Mouse (Mus musculus): ENCODE results near the gene Slc12a9. TPM values are rescaled to one million over a fixed set of nuclear protein-coding genes. Genes with fewer than 3 reads are reported as not detected.

The Slc12a9 gene
- total RNA-seq, 2 experiments from 2014 or later: 20.3 to 23.9 TPM

DNA sequence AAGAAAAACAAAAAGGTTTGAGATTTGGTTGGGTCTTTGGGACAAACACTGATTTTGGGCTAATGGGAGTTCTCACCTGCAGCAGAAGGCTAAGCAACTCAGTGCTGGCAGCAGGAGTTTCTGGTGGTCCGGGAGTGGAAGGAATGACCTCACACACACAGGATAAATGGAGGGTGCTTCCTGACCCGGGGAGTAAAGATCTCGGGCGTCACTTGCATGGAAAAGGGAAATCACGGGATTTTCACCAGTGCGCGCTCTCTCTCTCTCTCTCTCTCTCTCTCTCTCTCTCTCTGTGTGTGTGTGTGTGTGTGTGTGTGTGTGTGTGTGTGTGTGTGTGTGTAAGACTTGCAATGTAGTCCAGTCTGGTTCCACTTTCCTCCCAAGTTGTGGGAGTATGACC is 14.5 kb upstream of the Slc12a9 start:
- no peak for DNase-seq (ENCODE audit: low spot score in 2 of 2)

DNA sequence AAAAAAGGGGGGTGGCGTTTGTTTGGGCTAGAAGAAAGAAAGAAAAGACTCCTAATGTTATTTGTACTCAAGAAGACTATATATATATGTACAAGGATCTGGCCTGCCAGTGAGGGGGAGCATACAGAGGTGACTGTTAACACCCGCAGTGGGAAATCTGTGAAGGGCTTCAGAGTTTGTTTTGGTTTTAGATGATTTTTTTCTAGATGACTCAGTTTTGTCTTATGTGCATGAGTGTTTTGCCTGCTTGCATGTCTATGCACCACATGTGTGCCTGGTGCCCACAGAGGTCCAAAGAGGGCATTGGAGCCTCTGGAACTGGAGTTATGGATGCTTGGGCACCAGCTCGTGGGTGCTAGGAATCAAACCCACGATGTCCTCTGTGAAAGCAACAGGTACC is 13.6 kb upstream of the Slc12a9 start:
- no peak for DNase-seq (ENCODE audit: low spot score in 2 of 2)

DNA sequence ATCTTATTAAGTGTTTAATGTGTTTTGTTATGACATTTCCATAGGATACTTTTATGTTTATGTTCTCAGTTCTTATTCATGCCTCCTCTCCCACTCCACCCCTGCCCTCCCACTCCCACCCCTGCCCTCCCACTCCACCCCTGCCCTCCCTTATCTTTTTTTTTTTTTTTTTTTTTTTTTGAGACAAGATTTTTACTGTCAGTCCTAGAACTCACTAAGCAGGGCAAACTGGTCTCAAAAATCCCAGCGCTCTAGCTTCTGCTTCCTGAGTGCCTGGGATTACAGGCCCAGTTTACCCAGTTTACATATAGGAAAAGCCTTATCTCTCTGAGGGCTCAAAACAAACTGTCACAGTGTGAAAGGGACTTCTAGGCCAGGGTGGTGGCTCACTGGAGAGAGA is 13.0 kb upstream of the Slc12a9 start:
- no peak for DNase-seq (ENCODE audit: low spot score in 2 of 2)

DNA sequence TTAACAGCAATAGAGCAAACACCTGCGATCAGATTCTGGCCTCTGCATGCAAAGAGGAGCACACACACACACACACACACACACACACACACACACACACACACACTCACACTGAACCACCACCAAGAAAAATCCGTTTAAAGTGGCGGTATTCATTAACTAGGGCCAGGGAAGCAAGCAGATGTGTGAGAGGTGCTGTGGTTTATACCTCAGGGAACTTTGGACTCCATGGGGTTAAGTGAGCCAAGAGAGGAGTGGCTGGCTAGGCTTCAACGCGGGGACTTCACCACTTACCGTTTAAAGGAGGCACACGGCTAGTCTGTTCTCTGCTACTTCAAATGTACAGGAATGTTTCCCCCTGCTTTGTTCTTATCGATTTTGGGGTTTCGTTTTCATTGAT is 12.4 kb upstream of the Slc12a9 start:
- DNase-seq (ENCODE audit: low spot score in 2 of 2): no peak

DNA sequence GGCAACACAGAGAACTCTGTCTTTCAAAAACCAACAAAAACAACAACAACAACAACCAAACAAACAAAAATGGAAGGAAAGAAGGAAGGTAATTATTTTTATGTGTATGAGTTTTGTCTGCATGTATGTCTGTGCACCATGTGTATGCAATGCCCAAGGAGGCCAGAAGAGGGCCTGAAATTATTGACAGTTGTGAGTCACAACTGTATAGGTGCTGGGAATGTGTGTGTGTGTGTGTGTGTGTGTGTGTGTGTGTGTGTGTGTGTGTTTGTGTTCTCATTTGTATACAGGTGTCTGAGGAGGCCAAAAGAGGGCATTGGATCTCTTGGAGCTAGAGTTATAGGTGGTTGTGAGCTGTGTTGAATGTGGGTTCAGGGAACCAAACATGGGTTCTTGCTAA is 10.5 kb upstream of the Slc12a9 start:
- DNase-seq (ENCODE audit: low spot score in 2 of 2): no peak

DNA sequence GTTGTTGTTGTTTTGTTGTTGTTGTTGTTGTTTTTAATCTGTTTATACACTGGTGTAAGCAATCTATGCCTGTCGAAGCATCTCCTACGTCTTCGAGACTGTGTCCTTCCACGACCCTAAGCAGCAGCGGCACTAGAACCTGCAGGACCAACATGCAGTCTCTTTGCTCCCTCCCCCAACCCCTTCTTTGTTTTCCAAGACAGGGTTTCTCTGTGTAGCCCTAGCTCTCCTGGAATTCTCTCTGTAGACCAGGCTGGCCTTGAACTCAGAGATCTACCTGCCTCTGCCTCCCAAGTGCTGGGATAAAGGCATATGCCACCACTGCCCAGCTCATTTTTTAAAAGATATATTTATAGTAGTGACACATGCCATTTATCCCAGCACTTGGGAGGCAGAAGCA is 10.0 kb upstream of the Slc12a9 start:
- no peak for DNase-seq (ENCODE audit: low spot score in 2 of 2)

DNA sequence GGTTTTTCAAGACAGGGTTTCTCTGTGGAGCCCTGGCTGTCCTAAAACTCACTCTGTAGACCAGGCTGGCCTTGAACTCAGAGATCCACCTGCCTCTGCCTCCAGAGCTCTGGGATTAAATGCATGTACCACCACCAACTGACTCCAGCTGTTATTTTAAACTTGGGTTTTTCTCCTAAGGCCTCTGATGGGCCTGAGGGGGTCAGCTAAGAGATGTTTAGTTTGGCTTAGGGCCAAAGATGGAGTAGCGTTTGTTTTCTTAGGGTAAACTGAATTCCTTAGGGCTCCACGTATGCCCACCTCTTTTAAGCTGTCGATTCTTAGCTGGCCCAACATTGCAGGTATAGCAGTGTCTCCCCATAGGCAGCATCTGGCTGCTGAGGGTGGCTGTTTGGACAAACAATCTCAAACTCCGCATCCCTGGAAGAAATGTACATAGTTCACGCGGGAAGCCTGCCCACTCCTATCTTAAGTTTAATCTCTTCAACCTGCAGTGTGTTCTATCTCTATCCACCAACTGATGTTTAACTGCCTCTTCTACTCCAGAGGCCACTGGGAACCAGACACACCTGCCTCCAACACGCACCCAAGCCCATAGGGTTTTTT is 9.1 kb upstream of the Slc12a9 start:
- DNase-seq (ENCODE audit: low spot score in 2 of 2): no peak

DNA sequence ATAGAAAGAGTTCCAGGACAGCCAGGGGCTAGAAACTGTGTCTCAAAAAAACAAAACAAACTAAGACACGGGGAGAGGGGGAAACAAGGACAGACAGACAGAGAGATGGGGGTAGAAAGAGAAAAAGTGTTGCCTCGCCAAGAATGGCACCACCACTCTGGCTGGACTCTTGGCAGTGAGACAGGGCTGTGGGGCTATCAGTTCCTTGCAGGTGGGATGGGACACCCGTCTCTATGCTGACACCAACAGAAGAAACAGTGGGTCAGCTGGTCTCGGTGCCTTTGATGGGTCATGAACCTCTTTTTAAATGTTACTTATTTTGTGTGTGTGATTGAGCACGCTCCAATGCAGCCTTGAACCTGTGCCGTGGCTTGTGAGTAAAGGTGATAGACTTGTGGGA is 6.8 kb upstream of the Slc12a9 start:
- no peak for DNase-seq (ENCODE audit: low spot score in 2 of 2)

DNA sequence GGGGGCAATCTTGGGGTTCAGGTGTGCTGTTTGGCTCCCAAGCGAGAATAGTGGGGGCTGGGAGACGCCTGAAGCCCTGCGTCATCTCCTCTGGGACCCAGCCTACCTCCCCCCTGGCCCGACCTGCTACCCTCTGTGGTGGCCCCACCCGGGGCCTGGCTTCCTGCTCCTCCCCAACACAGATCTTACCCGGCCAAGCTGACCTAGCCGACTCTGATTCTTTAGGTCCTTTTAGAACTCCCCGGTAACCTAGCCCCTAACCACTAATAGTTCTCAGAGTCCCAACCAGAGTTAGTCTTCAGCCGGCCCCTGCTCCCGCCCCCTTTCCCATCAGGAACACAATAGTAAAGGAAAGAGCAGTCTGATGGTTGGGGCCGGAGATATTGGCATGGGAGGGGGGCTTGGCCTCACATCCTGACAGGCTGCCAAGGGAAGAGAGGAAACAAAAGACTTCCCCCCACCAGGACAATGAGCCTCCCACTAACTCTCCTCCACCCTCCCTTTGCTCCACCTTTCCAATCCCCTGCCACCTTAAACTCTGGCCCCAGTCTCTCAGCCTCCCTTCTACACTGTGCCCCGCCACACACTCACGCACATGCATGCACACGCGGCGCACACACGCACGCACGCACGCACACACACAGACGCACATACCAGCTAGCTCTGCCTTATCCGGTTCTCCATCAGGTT is 6.0 kb upstream of the Slc12a9 start:
- DNase-seq (ENCODE audit: low spot score in 2 of 2): no peak

DNA sequence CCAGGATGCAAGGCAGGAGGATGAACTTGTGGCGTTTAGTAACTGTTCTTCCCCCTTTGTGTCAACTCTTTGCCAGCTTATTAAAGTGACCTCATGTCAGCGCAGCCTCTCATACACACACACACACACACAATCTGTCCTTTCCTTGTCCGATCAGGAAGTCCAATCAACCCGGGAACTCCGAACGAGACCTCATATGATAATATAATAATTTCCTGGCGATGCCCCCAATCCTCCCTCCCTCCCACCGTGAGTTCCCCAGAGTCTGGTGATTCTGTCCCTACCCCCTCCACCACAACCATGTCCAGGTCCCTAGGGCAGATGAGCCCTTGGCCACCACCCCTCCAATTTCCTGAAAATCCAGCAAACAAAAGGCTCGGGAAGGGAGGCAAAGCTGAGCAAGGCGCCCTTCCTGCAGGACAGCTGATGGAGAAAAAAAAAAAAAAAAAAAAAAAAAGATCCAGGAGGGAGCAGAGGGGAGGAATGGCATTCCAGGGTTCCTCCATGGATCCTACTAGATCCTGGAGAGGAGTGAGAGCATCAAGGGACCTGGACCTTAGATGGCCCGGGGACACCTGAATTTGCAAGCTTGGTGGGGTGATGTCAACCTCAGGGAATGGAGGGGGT is 5.4 kb upstream of the Slc12a9 start:
- DNase-seq (ENCODE audit: low spot score in 2 of 2): no peak

DNA sequence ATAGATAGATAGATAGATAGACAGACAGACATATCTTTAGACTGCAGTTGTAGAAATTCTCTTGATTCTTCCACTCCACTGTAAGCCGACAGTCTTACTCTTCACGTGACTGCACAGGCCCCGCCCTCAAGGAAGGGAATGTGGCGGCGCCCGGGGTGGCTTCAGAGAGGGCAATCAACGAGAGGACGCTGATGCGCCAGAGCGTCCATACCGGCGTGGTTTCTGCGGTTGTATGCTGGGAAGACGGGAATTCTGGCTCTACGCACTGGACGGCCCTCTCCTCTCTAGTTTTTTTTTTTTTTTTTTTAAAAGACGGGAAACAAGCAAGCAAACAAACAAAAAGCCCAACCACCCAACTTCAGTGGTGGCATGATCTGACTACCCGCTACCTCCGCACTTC is 4.9 kb upstream of the Slc12a9 start:
- DNase-seq (ENCODE audit: low spot score in 2 of 2): peak; percentile 92

DNA sequence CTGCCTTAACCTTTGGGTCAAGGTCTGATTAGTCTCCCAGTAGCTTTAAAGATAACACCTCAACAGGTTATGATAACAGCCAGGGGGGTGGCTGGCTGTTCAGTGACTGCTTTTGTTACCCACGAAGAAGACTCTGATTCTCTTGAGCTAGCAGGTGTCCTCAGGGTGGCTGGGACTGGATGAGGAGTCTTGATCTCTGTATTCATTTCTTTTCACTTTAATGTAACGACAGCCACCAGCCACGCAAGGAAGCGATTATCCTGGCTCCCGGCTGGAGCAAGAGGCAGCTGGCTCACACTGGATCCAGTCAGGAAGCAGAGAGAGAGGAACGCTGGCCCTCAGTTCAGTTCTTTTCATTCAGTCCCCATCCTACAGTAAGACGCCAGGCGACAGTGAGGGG is 3.8 kb upstream of the Slc12a9 start:
- no peak for DNase-seq (ENCODE audit: low spot score in 2 of 2)

DNA sequence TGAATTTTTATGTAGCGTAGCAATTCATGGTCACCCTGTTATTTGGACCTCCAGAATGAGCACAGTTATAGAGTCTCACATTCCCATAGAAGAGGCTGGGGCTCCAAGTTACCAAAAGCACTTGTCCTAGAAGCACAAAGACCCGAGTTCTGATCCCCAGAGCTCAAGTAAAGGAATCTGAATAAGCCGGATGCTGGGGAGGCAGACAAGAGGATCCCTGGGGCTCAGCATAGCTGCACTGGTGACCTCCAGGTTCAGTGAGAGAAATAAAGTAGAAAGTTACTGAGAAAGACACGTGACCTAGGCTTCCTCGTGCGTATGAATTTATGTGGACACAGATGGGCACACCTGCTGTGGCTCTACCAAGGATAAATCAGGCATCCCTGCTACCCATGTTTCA is 1.7 kb upstream of the Slc12a9 start:
- DNase-seq (ENCODE audit: low spot score in 2 of 2): no peak

DNA sequence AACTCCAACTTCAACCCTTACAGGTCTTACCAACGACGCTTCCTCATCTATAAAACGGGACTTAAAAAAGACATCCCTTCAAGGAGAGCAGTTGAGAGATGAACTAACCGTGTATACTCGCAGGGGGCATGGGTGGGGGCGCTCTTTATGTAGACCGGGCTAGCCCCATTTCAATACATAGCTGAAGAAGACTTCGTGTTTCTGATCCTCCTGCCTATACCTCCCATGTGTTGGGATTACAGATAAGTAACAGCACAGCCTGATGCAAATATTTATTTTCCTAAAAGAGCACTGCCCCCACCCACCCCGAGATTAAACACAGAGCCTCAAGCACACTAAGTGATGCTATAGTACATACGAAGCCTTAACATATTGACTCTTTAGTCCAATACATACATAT is 920 bp upstream of the Slc12a9 start:
- no peak for DNase-seq (ENCODE audit: low spot score in 2 of 2)

DNA sequence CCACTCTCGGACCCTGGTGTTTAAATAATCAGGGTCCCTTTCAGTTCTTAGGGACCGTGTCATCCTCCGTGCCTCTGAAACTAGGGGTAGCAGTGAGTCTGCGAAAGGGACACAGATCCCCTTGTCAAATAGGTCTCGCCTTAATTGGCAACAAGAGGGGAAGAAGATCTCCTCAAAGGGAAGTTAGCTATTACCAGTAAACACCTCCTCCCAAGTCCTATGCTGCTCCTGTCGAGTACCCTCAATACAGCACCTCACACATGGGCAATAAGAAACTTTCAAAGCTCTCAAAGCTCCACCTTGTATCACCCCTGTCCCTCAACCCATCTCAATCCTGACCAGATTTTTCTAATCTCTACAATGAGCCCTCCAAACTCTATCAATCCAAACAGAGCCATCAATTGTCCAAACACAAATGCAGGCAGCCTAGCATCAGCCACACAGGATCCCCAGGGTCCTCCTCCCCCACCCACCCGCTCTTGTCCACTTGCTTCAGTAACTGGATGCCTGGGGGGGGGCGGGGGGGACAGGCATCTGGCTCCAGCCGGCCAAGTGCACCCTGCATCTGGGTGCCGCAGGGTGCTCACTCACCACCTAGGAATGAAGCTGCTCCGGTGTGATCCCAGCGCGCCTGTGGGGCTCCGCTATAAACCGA is 413 bp downstream of the Slc12a9 start:
- DNase-seq (ENCODE audit: low spot score in 2 of 2): no peak

DNA sequence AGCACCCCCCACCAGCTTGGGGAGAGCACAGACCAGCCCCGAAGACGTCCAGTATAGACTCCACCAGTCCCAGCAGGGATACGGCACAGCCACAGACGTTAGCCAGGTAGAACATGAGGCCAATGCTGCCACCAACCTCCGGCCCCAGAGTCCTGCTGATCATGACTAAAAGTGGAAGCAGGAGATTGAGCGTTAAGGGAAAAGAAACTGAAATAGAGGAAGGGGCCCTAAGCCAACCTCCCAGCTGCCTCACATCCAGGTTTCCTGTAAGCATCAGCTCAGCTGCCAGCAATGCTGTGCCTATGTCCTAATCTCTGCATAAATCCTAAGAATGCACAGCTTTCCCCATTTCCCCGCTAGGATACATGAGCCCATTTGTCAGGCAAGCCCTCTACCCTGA is 2.5 kb downstream of the Slc12a9 start:
- no peak for DNase-seq (ENCODE audit: low spot score in 2 of 2)

DNA sequence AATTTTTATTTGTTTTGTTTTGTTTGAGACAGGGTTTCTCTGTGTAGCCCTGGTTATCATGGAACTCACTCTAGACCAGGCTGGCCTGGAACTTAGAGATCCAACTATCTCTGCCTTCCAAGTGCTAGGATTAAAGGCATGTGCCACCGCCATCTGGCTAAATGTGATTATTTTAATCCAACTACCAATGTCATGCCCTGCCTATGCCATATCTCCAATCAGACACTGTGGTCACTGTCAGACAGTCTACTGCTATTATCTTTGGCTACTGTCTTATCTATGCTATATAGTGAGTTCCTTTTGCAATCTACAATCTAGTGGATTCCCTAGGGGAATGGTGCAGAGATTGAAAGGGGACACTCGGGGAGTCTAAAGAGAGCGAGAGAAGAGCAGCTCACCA is 12.4 kb downstream of the Slc12a9 start:
- DNase-seq (ENCODE audit: low spot score in 2 of 2): no peak

DNA sequence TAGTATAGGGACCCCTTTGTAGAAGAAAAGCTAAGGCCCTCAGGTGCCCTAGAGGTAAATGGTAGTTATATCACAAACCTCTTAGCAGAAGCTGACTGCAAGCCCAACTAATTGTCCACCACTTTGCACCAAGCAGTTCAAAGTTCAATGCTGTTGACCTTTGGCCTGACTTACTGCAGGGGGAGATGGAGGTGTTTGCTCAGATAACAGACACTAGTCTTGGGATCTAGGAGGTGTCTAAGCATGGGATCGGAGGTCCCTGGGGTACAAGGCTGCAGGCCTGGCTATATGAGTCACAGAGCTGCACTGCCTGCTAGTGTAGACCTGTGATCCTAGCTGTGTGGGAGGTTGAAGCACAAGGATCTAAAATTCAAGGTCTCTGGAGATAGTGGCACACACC is 14.8 kb downstream of the Slc12a9 start:
- no peak for DNase-seq (ENCODE audit: low spot score in 2 of 2)

DNA sequence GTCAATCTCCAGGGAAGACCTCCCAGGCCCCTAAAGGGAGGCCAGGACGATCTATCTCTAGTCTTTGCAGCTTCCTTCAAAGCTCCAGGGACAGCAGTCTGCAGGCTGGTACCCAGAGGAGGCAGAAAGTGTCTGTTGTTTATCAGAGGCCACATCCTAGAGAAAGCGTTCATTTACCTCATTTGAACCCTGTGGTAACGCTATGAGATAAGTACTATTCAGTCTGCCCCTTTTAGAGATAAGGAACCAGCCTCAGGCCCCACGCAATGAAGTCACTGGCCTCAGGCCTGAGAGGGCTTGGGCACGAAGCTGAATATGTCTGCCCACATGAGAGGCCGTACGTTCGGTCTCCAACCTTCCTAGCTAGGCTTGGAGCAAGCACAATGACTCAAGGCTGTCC is 16.0 kb downstream of the Slc12a9 start:
- DNase-seq (ENCODE audit: low spot score in 2 of 2): no peak

DNA sequence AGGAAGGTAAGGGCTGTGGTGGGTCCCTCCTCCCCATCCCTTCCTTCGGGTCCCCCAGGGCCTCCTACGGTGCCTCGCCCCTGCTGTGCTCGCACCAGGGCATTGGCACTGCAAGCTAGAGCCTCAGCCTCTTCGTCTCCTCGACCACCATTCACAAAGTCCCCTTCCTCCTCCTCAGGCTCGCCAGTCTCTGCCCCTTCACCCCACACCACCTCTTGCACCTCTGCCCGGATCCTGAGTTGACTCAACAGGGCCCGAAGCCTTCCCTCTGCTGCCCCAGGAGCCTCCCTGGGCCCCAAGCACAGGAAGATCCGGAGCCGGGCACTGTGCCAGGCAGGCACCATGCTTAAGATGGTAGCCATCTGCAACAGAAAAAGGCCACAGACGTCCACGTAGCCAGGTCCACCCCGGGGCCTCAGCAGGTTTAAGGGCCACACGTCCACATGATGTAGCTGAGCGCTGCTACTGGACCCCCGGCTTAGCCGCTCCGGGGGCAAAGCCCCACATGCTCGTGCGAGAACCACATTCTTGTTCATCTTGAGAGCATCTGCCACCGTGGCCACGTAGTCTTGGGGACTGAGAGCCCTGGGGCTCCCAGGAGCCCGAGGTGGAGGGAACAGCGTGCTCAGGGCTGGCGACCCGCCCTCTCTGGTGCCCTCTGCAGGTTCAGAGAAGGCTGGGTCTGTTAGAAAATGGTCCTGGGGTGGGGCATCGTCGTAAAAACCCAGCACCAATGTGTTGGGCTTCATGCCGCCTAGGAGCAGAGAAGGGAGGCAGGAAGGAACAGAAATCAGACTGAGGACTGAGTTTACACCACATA is 18.1 kb downstream of the Slc12a9 start:
- no peak for DNase-seq (ENCODE audit: low spot score in 2 of 2)
